Mouse (Mus musculus): ENCODE results near the gene Gtf2h4. TPM values are rescaled to one million over a fixed set of nuclear protein-coding genes. Genes with fewer than 3 reads are reported as not detected.

Gtf2h4 gene
- polyA plus RNA-seq, 1 experiment from 2014 or later: 34.9 TPM

DNA sequence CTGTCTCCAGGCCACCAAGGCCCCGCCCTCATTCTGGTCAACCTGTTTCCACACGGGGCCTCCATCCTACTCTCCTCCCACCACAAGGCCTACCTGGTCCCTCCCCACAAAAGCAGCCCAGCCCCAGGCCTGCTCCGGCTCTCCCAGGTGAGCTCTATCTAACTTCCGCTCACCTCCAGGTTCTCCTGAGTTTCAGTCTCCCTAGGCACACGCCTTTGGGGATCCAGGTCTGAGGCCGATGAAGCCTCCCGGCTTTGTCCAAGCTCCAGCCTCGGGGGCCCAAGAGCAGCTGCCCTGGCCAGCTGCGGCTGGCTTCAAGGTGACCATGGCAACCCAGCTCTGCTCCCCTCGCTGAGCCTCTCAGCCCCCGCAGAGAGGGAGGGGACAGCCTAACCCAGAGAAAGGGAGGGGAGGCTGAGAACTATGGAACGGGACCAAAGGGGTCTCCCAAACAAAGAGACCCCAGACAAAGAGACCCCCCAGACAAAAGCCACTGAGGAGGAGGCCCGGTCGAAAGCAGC, 30.3 kb upstream of the Gtf2h4 start:
- WGBS: 0% methylated on average over 13 of the region's 14 CpGs
- Histone ChIP-seq H3K36me3 (peaks cover 7% of the 10 kb centered on the region), H3K4me1 (peaks cover 52% of the 10 kb centered on the region), H3K27ac (replicated peaks) (peak overlapping the region; percentile 100), H3K9me3 (no peaks in the 10 kb centered on the region), H3K27me3 (no peaks in the 10 kb centered on the region), H3K9ac (replicated peaks) (peak overlapping the region; percentile 94), H3K4me2 (replicated peaks) (peak overlapping the region; percentile 84), H3K4me3 (peak overlapping the region; percentile 89)
- peak; percentile 84 for ATAC-seq (ENCODE audit: low FRiP score, low read depth)

DNA sequence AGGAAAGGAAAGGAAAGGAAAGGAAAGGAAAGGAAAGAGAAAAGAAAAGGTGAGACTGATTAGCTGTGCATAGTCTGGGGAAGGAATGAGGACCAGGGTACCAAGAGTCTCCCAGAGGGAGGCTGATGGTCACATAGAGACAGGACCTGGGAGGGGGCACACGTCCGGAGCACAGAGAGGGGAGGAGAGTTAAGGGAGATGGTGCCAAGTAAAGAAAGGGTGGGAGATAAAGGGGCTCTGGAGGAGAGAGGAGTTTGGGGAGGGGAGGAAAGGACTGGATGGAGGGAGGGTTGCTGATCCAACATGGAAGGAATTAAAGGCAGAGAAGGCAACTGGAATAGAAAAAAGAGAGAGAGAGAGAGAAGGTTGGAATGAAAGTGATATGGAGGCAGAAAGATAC, 29.5 kb upstream of the Gtf2h4 start:
- 0% methylated on average over 2 of the region's 2 CpGs for whole genome bisulfite sequencing
- peaks cover 57% of the 10 kb centered on the region for H3K4me1 ChIP-seq
- no peak for ATAC-seq (ENCODE audit: low FRiP score, low read depth)

DNA sequence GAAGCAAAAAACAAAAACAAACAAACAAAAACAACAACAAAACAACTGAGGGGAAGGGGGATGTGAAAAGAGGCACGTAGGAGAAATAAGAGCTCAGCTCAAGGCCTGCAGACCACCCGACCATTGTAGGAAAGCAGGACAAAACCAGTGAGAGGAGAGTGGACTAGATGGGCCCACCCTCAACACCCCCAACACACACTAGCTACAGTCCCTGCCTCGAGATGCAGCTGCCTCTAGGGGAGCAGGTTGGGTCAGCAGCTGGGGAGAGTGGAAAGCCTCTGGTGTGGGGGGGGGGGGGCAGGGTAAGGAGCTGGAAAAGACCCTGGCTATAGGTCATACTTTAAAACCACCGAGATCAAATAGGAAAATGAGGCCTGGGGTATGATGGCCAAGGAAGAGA, 29.1 kb upstream of the Gtf2h4 start:
- WGBS: 1% methylated on average over 4 of the region's 4 CpGs
- peaks cover 59% of the 10 kb centered on the region for H3K4me1 ChIP-seq
- peaks cover 7% of the 10 kb centered on the region for H3K36me3 ChIP-seq
- H3K4me2 ChIP-seq (replicated peaks): peak overlapping the region; percentile 84
- no peaks in the 10 kb centered on the region for H3K27me3 ChIP-seq
- no peaks in the 10 kb centered on the region for H3K9me3 ChIP-seq
- peak overlapping the region; percentile 89 for H3K4me3 ChIP-seq
- ATAC-seq (ENCODE audit: low FRiP score, low read depth): no peak
- H3K9ac ChIP-seq (replicated peaks): peak overlapping the region; percentile 94
- H3K27ac ChIP-seq (replicated peaks): peak overlapping the region; percentile 100

More for the DNA sequence above, 29.5 kb upstream of the Gtf2h4 start:
- no peaks in the 10 kb centered on the region for H3K27me3 ChIP-seq
- H3K9me3 ChIP-seq: no peaks in the 10 kb centered on the region
- peak overlapping the region; percentile 100 for H3K27ac ChIP-seq (replicated peaks)
- H3K4me2 ChIP-seq (replicated peaks): peak overlapping the region; percentile 84
- H3K4me3 ChIP-seq: peak overlapping the region; percentile 89
- H3K9ac ChIP-seq (replicated peaks): peak overlapping the region; percentile 94
- H3K36me3 ChIP-seq: peaks cover 7% of the 10 kb centered on the region

DNA sequence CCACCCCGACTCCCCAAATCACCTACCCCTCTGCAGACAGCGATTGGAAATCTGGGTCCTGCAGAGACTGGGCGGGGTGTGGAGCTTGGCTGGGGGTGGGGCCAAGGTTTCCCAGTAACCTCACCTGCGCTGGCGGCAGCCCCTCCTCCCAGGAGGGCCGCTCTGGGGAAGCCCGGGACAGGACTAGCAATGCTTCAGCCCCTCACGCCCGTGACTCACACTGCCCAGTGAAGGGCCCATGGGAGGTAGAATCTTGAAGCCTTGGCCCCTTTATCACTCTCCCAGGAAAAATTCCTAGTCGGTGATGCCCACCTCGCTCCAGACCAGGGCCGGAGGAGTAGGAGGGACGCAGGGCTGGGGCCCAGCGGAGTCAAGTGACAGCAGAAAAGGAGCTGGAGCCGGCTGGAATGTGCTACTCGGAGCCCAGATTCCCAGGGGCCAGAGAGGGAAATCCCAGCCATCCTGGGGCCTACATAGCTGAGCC, 28.5 kb upstream of the Gtf2h4 start:
- H3K4me3 ChIP-seq: peak overlapping the region; percentile 89
- H3K27me3 ChIP-seq: no peaks in the 10 kb centered on the region
- peaks cover 64% of the 10 kb centered on the region for H3K4me1 ChIP-seq
- peak overlapping the region; percentile 100 for H3K27ac ChIP-seq (replicated peaks)
- WGBS: under 1% methylated on average over 16 of the region's 16 CpGs
- no peak for ATAC-seq (ENCODE audit: low FRiP score, low read depth)
- H3K4me2 ChIP-seq (replicated peaks): peak overlapping the region; percentile 84
- H3K9me3 ChIP-seq: no peaks in the 10 kb centered on the region
- peak overlapping the region; percentile 94 for H3K9ac ChIP-seq (replicated peaks)
- H3K36me3 ChIP-seq: peaks cover 7% of the 10 kb centered on the region

DNA sequence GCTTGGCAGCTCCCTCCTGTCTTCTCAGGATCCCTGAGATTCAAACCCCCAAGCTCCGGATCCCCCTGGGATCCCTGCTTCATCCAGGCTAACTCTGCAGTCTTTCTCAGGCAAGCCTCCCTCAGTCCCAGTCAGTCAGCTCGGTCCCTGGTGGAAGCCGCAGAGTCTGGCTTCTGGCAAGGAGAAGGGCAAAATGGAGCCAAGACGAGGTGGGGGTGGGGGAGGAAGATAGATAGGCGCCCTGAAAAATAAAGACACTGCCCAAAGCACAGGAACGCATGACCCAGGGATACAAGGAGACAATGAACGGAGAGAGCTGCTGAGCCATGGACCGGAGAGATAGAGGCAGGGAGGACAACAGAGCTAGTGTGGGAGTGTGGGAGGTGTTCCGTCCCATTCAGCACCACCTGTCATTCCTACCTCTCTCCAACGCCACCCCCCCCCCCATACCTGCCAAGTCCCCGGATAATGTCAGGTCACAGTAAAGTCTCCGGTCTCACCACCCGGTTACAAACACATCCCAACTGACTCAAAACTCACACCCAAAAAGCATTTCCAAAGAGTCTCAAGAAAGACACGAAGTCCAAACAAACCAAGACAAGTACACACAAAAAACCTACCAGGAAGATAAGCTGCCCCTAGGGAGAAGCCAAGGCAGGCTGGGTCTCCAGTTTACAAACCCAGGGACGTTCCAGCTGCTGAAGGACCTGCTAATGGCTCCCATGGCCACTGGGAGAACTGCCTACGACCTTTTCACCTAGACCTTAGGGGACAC, 27.9 kb upstream of the Gtf2h4 start:
- Histone ChIP-seq H3K4me1 (peaks cover 68% of the 10 kb centered on the region), H3K4me3 (peak overlapping the region; percentile 89)

DNA sequence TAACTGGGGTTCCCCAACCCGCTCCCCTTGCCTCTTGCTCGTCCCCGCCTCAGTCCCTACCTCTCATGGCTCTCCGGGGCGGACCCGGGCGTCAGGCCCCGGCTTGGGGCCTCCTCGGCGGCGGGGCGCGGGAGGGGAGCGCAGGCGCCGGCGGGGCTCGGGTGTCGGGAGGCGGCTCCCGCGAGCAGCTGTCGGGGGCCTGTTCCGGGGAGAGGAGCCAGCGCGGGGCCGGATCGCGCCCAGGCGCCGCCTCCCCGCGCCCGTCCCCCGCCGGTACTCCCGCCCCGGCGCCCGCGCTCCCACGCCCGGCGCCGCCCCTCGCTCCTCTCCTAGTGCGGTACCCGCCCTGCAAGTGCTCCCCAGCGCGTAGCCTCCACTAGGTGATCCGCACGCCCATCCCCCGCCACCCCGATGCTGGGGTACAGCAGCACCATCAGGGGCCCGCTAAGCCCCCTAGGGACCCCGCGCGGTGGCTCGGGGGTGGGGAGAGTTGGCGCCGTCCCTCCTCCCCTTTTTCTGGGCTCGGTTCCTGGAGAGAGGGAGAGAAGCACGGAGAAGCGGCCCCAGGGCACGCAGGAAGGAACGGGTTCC, 26.9 kb upstream of the Gtf2h4 start:
- ATAC-seq (ENCODE audit: low FRiP score, low read depth): peak; percentile 25
- under 1% methylated on average over 50 of the region's 66 CpGs for WGBS
- Histone ChIP-seq H3K4me1 (peaks cover 58% of the 10 kb centered on the region), H3K4me3 (peak overlapping the region; percentile 89), H3K4me2 (replicated peaks) (peak overlapping the region; percentile 84), H3K27ac (replicated peaks) (peak overlapping the region; percentile 100), H3K9me3 (no peaks in the 10 kb centered on the region), H3K27me3 (no peaks in the 10 kb centered on the region), H3K9ac (replicated peaks) (peak overlapping the region; percentile 94), H3K36me3 (peaks cover 14% of the 10 kb centered on the region)

More for the DNA sequence above, 27.9 kb upstream of the Gtf2h4 start:
- Histone ChIP-seq H3K9ac (replicated peaks) (peak overlapping the region; percentile 94), H3K4me2 (replicated peaks) (peak overlapping the region; percentile 84), H3K27ac (replicated peaks) (peak overlapping the region; percentile 100), H3K36me3 (peaks cover 7% of the 10 kb centered on the region), H3K9me3 (no peaks in the 10 kb centered on the region), H3K27me3 (no peaks in the 10 kb centered on the region)
- no peak for ATAC-seq (ENCODE audit: low FRiP score, low read depth)
- whole genome bisulfite sequencing: 0% methylated on average over 15 of the region's 16 CpGs

GRCm38 (mm10) chr17:35699919-35700318, 26.4 kb upstream of the Gtf2h4 start:
- ATAC-seq (ENCODE audit: low FRiP score, low read depth): no peak
- Histone ChIP-seq H3K4me1 (peaks cover 53% of the 10 kb centered on the region), H3K36me3 (peaks cover 20% of the 10 kb centered on the region), H3K4me2 (replicated peaks) (peak overlapping the region; percentile 84), H3K4me3 (peak overlapping the region; percentile 89), H3K9me3 (no peaks in the 10 kb centered on the region), H3K27ac (replicated peaks) (peak overlapping the region; percentile 100), H3K9ac (replicated peaks) (peak overlapping the region; percentile 94), H3K27me3 (no peaks in the 10 kb centered on the region)
- 2% methylated on average over 19 of the region's 19 CpGs for WGBS

DNA sequence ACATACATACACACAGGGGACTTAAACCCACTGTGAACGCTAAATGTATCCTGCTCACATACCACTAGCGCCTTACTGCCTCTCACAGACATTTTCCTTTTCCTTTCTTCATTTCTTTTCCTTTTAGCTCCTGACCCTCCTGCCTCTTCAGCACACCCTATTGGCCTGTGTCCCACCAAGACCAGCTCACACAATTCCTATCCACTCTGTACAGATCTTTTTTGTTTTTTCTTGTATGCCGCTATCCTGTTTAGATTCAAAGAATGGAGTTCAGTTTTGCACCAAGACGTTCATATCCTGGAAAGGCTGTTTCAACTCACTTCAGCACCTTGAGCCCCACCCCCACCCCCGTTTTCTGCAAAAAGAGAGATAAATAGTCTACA, 25.0 kb upstream of the Gtf2h4 start:
- Histone ChIP-seq H3K4me2 (replicated peaks) (peak overlapping the region; percentile 84), H3K36me3 (peaks cover 27% of the 10 kb centered on the region), H3K9me3 (no peaks in the 10 kb centered on the region), H3K27ac (replicated peaks) (peak overlapping the region; percentile 100), H3K4me3 (peak overlapping the region; percentile 44), H3K27me3 (no peaks in the 10 kb centered on the region), H3K9ac (replicated peaks) (peak overlapping the region; percentile 68), H3K4me1 (peaks cover 47% of the 10 kb centered on the region)
- 22% methylated on average over 5 of the region's 5 CpGs for WGBS
- no peak for ATAC-seq (ENCODE audit: low FRiP score, low read depth)

DNA sequence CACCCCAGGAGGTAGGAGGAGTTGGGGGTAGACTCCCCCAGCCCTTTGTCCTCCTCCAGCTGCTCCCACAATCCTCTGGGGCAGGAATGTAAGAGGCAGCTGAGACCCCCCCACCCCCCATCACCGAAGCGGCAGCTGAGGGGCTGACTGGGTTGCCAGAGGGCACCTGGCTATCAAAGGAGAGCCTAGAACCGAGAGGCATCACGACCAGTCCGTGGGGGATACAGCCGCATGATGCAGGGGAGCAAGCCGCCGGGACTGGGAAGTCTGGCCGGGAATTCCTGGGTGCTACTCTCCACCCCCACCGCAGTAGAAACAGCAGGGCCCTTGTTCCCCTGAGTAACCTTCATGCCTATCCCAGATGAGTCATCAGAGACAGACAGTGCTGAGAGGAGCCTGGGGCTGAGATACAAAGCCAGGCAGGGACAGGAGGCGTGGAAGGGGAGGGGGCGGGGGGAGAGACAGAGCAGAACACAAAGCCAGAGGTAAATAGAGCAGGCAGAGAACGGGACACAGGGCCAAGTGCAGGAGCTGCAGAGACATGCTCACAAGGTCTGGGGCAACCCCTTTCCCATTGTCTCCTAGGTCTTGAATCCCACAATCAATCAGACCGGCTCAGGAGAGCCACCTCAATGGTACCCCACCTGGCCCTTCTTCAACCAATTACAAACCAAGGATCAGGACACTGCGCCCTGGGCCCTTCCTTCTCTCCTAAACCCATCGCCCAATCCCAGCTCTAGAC, 24.4 kb upstream of the Gtf2h4 start:
- Histone ChIP-seq H3K27ac (replicated peaks) (peak overlapping the region; percentile 100), H3K36me3 (peaks cover 33% of the 10 kb centered on the region), H3K4me1 (peaks cover 47% of the 10 kb centered on the region), H3K9ac (replicated peaks) (peak overlapping the region; percentile 68), H3K4me2 (replicated peaks) (peak overlapping the region; percentile 84), H3K4me3 (peak overlapping the region; percentile 44), H3K27me3 (no peaks in the 10 kb centered on the region), H3K9me3 (no peaks in the 10 kb centered on the region)
- ATAC-seq (ENCODE audit: low FRiP score, low read depth): peak; percentile 72
- WGBS: 1% methylated on average over 16 of the region's 16 CpGs

DNA sequence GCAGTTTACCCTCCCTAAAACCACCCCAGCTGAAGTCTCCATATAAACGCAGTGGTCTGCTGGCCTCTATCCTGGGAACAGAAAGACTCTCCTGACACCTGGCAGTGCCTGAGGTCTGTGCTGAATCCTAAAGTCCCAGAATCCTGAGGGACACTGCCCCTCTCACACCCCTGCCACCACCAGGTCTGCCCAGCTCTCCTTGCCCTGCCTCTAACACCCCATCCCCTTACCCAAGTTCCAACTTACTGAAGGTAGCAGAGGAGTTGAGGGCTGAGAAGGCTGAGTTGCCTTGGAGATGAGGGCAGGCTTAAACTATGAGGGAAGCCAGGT, 23.9 kb upstream of the Gtf2h4 start:
- ATAC-seq (ENCODE audit: low FRiP score, low read depth): no peak; the same call in 1 of the 2 replicates
- Histone ChIP-seq H3K4me2 (replicated peaks) (peak overlapping the region; percentile 84), H3K9me3 (no peaks in the 10 kb centered on the region), H3K9ac (replicated peaks) (peak overlapping the region; percentile 68), H3K27ac (replicated peaks) (peak overlapping the region; percentile 100), H3K36me3 (peaks cover 38% of the 10 kb centered on the region), H3K27me3 (no peaks in the 10 kb centered on the region), H3K4me3 (peak overlapping the region; percentile 44), H3K4me1 (peaks cover 43% of the 10 kb centered on the region)
- WGBS: 13% methylated on average over 1 of the region's 1 CpGs

DNA sequence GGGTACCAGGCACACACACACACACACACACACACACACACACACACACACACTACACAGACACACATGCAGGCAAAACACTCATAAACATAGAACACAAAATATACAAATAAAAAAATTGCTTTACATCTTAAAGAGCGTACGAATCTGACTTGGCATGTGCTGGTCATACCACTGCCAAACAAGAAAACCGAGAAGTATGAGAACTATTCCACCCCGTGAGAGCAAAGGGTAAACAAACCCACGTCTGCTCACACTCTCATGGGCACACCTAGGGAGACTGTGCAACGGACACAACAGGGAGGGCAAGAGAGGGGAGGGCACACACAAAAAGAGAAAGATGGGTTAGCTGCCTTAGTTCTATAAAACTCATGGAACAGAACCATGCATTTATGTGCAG, 23.2 kb upstream of the Gtf2h4 start:
- peak overlapping the region; percentile 100 for H3K27ac ChIP-seq (replicated peaks)
- peak overlapping the region; percentile 68 for H3K9ac ChIP-seq (replicated peaks)
- peaks cover 36% of the 10 kb centered on the region for H3K4me1 ChIP-seq
- WGBS: 61% methylated on average over 6 of the region's 6 CpGs
- H3K4me3 ChIP-seq: peak overlapping the region; percentile 44
- ATAC-seq (ENCODE audit: low FRiP score, low read depth): no peak
- peak overlapping the region; percentile 84 for H3K4me2 ChIP-seq (replicated peaks)
- H3K36me3 ChIP-seq: peaks cover 45% of the 10 kb centered on the region
- no peaks in the 10 kb centered on the region for H3K9me3 ChIP-seq
- H3K27me3 ChIP-seq: no peaks in the 10 kb centered on the region

Measured in midbrain, embryonic 12.5 days (tissue).